Mouse (Mus musculus) thymus, postnatal 25 days (tissue): ENCODE results near the gene Ugt1a10.
"Not testable (repeated sequence)": the region's sequence is repeated elsewhere in the genome, so short reads cannot be mapped to it uniquely, and the experiment has no call there.

ENCODE experiments used
- DNase-seq: peaks from one replicate; pipeline ENCODE4 v3.0.0; 2022

The Ugt1a10 gene

DNA sequence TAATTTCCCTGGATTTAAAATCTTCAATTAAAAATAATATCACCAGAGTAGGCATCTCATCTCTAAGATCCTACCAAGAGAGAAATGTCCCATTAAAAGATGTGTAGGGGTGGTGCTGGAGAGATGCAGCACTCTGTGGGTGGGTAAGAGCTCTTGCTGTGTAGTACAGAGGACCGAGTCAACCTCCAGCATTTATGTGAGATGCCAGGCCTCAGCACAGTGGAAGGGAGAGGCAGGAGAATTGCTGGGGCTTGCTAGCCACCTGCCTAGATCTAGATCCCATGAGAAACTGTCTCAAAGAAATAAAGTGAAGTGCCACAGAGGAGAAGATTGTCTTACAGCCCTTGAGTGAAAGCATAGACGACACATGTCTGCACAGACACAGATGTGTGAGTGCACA, 161.4 kb downstream of the Ugt1a10 start:
- DNase-seq, result no peak

DNA sequence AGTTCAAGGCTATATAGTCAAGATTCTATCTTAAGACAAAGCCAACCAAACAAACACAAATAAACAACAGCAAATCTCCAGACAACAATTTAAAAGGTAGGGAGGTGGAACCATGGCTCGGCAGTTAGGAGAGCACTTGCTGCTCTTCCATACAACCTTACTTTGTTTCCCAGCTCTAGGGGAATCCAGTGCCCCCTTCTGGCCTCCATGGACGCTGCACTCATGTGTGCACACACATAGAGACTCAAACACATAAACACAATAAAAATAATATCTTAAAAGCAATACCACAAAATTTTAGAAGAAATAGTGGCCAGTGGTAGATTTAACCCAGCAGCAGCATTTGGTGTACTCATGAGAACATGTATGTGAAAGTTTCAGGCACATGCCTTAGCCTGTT, 162.0 kb downstream of the Ugt1a10 start:
- DNase-seq, result no peak

DNA sequence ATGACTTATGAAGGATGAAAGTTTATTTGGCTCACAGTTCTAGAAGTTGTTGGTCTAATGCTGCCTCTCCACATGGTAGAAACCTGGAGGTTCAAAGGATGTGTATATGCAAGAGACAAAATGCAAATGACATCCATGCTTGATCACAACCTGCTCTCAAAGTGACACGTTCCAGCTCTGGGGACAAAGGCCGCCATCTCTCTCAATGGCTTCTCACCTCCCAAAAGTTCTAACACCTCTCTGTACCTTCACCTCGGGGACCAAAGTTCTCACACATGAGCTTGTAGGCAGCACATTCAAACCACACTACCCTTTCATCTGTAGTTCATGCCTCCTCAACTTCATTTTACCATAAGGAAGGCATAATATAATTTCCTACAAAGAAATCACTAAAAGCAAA, 162.4 kb downstream of the Ugt1a10 start:
- no peak for DNase-seq

DNA sequence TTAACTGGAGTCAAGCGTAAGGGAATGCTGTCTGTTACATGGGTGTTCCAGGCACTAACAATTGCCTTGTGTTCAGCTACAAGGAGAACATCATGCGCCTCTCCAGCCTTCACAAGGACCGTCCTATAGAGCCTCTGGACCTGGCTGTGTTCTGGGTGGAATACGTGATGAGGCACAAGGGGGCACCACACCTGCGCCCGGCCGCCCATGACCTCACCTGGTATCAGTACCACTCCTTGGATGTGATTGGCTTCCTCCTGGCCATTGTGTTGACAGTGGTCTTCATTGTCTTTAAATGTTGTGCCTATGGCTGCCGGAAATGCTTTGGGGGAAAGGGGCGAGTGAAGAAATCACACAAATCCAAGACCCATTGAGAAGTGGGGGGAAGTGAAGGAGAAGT, 162.9 kb downstream of the Ugt1a10 start:
- no peak for DNase-seq

DNA sequence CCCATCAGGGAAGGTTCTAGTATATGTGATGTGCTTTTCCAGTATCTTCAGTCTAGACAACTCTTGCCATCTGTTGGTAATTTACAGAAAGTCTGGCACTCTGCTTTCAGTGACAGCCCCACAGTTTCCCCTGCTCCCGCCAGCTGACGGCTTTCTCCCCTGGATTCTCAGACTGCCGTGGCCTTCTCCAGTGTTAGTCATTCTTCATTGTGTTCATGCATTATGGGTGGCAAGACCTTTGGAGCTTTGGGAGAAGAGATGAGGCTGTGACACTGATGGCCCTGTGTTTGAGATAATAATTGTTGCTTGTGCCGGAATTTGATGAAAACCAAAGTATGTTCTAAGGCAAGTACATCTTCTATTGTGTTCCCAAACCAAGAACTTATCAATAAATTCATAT, 163.4 kb downstream of the Ugt1a10 start:
- DNase-seq, result no peak

DNA sequence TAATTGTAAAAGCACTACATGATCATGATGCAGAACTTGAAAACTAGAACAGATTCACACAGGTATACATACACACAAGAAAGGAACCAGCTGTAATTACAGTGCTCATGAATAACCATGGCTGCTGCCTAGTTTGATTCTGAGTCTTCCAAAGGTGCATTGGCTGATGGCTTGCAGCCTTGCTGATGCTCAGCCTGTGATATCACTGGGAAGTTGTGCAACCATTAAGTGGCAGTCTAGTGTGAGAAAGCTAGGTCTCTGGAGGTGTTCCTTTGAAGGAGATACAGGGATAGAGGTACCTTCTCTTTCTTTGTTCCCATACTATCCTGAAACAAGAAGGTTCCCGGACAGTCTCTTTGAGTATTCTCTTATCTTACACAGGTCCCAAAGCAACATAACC, 163.9 kb downstream of the Ugt1a10 start:
- DNase-seq, result no peak

DNA sequence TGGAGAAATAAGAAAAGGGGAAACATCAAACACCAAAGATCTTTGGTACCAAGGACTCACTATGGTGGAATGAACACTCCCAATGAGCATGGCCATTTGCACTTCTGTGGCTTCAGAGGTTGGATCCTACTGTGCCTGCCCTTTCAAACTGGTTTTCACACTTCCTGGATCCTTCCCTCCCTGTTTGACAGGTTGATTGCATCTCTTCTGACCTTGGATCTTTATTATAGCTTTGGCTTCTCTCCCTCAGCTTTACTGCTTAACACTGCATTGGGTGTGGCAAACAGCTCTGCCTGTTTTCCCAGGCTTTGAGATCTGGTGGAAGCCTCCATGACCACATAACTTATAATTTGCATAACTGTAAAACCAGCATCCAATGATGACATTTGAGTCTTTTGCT, 165.1 kb downstream of the Ugt1a10 start:
- DNase-seq, result no peak

DNA sequence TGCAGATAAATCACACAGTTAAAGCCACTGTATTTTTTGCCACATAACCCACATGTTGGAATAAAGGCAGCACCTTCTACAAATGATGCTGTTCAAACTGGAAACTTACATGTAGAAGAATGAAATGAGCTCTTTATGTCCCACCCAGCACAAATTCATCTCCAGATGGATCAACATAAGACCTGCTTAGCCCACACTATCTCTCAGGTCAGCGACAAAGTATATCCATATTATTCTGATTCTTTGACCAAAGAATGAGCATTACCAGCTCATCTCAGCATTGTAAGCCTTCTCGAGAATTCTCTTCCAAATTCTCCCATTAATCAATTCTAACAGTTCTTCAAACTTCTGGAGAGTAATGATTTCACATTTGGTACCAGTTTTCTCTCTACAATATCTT, 167.0 kb downstream of the Ugt1a10 start:
- DNase-seq, result no peak

DNA sequence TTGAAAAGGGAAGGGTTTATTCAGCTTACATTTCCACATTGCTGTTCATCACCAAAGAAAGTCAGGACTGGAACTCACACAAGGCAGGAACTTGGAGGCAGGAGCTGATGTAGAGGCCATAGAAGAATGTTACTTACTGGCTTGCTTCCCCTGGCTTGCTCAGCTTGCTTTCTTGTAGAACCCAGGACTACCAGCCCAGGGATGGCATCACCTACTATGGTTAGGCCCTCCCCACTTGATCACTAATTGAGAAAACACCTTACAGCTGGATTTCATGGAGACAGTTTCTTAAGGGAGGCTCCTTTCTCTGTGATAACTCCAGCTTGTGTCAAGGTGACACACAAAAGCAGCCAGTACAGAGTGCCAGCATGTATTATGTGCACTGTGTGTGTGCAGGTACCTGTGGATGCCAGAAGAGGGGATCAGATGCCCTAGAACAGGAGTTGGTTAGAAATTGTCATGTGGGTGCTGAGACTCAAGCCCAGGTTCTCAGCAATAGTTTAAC, 167.9 kb downstream of the Ugt1a10 start:
- DNase-seq, result not testable (repeated sequence)

DNA sequence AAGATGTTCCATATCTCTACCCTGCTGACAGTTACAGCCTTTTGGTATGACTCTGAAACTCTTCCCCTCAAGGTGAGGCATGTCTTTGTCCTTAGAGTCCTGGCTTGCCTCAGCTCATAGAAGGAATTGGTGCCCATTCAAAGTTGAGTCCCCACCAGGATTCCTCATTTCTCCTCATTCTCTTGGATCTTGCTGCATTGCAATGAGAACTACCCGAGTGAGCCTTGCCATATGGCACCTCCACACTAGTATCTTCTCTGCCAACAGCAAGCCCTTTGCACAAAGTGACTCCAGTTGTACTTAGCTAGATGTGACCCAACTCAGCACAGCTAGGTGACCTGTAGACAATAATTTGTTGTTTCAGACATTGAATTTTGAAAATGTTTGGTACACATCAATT, 168.4 kb downstream of the Ugt1a10 start:
- no peak for DNase-seq

DNA sequence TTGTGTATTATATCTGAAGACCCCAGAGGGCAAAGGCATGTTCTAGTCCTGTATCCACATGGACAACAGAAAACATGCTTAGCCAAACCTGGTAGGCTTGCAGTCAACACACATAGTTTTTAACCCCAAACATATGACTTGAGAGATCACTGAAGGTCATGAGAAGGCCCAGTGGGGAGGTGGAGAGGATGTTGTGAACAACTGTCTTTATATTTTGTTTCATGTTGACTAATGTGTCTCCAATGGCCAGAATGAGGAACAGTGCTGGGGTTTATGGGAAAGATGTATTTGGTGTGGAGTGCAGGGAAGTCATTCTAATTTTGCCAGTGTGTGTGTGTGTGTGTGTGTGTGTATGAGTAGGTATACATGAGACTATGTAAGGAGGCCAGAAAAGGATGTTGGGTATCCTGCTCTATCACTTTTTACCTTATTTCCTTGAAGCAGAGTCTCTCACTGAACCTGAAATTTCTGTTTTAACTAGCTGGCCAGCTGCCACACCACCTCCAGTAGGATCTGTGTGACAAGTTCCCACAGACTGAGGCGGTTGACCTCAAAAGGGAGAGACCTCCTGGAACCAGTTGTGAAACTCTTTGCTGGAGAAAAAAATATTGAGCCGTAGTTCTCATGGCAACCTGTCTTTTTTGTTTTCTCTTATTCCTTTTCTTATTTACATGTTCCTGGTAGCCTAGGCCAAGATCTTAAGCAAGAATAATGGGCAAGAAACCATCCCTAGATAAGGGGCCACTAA, 169.0 kb downstream of the Ugt1a10 start:
- no peak for DNase-seq

DNA sequence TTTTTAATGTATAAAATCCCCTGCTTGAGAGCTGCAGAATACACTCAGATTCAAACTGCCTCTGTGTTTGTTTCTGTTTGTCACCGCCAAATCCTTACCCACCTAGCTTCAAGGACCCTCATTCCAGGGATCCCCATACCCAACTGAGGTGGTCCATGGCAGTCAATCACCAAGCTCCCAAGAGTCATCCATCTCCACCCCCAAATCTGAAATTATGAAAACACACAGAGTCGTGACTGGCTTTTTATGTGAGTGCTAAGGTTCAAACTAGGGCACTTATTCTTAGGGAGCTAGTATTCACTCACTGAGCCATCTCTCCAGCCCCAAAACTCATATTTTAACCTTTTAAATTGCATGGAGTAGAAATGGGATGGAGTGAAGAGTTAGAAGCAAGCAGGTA, 170.1 kb downstream of the Ugt1a10 start:
- not testable (repeated sequence) for DNase-seq

DNA sequence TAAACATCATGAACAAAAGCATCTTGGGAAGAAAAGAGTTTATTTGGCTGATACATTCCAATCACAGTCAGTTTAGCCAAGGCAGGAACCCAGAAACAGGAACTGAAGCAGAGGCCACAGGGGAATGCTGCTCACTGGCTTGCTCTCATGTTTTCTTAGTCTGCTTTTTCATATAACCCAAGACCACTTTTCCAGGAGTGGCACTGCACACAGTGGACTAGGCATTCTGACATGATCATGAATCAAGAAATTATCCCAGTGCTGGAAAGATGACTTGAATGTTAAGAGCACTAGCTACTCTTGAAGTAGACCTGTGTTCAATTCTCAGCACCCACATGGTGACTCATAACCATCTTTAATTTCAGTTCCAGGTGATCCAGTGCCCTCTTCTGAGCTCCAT, 170.6 kb downstream of the Ugt1a10 start:
- DNase-seq, result no peak

DNA sequence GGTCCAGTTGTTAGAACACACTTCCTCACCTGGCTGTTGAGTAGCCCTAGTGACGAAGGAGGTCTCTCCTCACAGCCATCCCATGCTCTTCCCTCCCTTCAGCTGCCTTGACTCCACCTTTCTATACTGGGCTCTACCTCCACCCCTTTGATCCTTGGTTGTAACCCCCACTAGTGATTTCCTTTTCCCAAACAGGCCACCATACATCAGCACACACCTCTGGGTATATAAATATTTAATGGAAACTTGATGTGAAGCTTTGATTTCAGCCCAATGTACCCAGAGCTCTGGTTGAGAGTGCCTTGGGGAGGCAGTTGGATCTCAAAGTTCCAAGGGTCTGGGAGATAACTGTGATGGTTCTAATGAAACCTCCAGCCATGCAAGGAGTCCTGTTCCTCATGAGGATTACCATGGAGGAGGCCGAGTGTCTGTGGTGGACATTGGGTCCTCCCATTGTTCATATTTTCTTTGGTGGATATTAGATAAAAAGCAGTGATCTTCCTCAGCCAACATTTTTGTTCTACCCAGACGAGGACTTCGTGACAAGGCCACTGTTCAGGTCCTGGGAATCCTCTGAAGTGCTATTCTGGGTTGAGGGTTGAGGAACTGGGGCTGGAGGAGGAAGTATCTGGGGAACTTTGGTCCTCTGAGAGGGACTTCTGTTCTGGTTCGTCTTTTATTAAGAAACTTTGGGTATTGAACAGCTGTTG, 171.6 kb downstream of the Ugt1a10 start, which contains the start of gene Mroh2a:
Mroh2a (plus strand) TSS at position 317 of the 710 bp plus-strand sequence.
- DNase-seq, result no peak

DNA sequence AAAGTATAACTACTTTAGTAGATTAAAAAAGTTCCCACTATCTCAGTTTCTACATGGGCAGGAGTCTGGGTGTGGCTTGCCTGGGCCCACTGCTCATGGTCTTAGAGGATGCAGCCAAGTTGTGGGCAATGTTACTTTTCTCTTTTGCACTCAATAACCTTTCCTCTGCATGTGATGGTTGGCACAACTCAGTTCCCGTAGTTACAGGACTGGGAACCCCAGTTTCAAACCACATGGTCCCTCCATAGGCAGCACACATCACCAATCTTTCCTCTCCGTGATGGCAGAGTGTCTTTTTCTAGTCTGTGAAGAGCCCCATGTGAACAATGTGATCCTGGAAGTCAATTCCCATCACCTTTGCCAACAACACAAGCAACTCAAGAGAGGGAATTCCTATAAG, 172.3 kb downstream of the Ugt1a10 start:
- DNase-seq, result no peak

DNA sequence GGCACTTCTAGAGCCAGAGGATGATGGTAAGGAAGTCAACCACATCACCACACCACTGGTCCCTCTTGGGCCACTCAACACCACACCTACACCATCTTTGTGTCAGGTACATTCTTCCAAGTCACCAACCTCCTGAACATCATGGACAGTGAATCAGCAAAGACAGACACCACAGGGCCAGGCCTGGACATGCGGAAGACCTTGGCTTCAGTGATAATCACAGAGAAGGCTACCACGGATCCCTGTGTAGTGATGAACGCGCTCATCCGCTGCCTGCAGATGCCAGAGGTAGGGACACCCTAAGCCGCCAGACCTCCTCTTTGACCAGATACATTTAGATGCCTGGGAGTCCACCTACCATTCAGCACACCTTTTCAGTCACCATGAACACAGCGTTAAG, 172.9 kb downstream of the Ugt1a10 start:
- DNase-seq, result no peak

DNA sequence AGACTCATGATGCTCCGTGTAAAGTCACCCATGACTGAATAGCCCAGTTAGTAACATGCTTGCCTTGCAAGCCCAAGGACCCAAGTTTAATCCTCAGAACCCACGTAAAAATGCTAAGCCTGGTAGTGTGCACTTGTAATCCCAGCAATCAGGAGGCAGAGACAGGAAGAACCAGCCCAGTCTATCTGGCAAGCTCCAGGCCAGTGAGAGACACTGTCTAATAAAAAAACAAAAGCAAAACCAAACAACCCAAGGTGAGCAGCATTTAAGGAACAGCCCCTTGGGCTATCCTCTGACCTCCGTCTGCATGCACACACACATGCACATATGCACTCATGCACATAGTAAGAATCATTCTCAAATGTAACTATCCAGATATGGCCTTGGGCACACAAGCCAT, 174.4 kb downstream of the Ugt1a10 start:
- DNase-seq, result no peak

DNA sequence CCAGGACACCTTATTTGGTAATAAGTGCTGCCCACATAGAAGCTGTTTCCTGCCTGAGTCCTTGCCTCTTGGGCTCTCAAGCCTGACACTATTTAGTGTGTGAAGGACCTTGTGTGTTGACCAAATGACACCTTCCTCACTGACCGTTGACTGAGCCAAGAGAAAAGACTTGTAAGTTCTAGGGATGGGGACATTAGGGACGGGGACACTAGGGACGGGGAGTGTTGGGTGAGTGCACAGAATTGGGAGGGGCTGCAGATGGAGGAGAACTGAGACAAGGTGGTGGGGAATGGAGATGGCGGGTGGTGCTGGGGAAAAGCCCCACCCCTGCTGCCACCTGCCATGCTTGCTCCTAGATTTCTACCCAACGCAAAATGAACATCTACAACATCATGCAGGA, 174.8 kb downstream of the Ugt1a10 start:
- no peak for DNase-seq

DNA sequence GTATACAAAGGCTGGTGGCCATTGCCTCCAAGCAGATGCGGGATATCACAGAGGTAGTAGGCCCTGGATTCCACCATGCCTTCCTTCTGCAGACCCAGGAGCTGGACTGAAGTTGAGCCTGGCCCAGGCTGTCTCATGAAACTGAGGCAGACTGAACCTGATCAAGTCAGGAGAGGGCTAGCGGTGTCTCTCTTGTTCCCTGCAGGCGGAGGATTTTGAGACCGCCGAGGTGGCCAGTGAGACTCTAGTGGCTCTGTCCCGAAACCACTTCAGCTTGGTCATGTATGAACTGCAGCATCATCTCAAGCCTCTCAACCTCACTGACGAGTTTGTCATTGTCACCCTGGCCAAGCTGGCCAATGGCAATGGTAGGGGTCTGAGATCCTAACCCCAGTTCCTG, 175.2 kb downstream of the Ugt1a10 start:
- DNase-seq, result no peak

DNA sequence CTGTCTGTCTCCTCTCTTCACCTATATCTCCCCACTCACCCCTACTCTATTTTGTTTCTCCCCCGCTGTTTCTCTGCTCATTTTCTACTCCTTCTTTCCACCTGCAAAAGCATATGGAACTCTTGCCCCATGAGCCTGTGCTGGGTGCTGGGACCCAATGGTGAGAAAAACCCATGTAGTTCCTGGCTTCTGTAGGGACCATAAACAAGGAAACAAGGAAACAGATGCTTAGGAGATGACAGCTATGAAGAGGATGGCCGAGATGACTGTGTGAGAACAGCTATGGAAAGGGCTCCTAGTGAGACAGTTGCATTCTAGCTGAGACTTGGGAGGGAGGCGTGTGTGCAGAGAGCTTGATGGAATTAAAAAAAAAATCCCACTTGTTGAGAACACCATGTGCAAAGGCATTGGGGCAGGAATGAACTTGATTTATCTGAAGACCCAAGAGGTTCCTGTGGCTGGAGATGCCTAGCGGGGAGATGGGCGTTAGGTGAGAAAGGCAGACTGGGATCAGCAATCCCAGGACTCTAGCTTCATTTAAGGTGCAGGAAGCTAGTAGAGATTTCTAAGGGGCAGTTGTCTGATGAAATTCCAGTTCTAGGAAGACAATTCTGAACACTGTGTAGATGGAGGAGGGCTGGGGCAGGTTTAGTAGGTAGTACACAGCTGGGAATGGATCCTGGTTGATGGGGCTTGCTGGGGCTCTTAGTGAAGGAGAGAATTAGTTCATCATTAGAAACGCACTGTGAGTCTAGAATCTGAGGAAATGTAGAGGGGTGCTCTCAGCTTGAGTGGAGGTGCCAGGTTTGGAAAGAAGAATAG, 176.0 kb downstream of the Ugt1a10 start:
- no peak for DNase-seq

DNA sequence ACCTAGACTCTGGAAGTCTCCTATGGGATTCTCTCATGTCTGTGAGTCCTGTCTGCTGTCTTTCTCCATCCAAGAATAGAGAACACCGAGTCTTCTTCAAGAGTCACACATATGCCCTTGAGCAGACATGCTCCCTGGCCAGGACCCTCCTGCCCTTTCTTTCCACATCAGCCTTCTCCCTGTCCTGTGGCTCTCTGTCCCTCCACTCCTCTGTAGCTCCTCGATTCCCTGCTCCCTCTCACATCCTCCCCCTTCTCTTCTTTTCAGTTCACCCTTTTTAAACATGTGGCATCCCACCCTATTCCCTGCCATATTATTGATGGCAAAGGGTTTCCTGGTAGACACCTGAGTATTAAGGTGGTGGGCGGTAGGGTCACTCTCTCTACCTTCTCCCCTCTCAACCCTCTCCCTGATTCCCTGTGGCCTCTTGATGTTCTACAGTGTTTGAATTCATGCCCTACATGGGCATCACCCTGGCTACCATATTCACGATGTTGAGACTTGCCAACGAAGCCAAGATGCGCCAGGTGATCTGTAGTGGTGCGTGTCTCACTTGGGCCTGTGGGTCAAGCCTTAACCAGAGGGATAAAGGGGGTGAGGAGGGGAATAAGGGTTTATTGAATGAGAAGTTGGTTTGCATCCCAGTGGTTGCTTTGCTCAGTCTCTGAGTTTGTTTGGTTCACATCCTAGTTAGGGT, 176.8 kb downstream of the Ugt1a10 start:
- no peak for DNase-seq

DNA sequence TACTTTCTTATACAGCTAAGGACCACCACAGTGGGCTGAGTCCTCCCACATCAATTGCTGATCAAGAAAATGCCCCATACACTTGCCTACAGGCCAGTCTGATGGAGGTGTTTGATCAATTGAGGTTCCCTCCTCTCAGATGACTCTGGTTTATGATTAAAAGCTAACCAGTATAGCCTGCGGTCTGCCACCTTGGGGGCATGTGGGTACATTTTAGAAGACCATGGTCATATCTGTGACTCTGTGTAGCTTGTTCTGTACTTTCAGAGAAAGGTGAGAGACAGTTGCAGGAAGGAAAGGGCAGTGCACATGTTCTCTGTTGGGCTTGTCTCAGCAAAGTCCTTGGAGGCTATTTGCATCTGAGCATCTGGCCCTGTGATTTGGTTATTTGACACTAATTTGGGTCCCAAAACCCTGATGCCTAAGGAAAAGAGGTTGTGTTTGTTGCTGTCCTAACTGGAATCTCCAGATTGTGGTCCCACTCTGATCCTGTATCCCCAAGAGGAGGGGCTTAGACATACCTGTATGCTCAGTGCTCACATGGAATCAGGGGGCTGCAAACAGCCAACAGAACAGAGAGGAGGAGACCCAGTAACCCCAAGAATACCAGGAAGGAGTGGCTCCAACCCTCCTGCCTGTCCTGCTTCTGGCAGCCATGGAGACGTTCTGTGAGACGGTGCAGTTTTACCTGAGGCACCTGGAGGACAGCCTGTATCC, 177.6 kb downstream of the Ugt1a10 start:
- no peak for DNase-seq
